Mouse (Mus musculus): Measurements from ENCODE around the gene Slc26a1.

GRCm38 (mm10) chr5:108693872-108694288 is 18.5 kb upstream of the Slc26a1 start:
- TF ChIP-seq POLR2A (IDR thresholded peaks at IDR 0.05; ENCODE audit: insufficient read depth, low read length) (no peak), CTCF (IDR thresholded peaks at IDR 0.05; ENCODE audit: low read depth, low read length) (no peak), EP300 (IDR thresholded peaks at IDR 0.05; ENCODE audit: insufficient read depth, low read depth, low read length) (no peak)
